Mouse (Mus musculus) v-Abl transformed pro-B cells (cell line): ENCODE results near the gene Plagl2.

Experiments used
- in situ Hi-C, 2 experiments: fragments of 400-800 bp; cut with MboI; formaldehyde crosslinking; loops; one replicate each; pipeline ENCODE4 v1.15.1; 2025; ENCODE audit not compliant: unreplicated experiment in 2 of 2

Gene Plagl2

GRCm38 (mm10) chr2:153239860-153240480 lies 1.3 kb downstream of the Plagl2 start:
- in situ Hi-C loops: loop anchor here (5.0 to 10.0 kb wide), 3 partner anchors 55 to 105 kb away; partner anchors contain the start of genes Asxl1 (in 2 of the 2) and Kif3b (in 1 of the 2)

- in situ Hi-C loops: no loop called here
These were observed 2.0 kb downstream of the Plagl2 start for GRCm38 (mm10) chr2:153239021-153239859.

GRCm38 (mm10) chr2:153238406-153238805 lies 2.8 kb downstream of the Plagl2 start:
- in situ Hi-C loops: no loop called here

DNA sequence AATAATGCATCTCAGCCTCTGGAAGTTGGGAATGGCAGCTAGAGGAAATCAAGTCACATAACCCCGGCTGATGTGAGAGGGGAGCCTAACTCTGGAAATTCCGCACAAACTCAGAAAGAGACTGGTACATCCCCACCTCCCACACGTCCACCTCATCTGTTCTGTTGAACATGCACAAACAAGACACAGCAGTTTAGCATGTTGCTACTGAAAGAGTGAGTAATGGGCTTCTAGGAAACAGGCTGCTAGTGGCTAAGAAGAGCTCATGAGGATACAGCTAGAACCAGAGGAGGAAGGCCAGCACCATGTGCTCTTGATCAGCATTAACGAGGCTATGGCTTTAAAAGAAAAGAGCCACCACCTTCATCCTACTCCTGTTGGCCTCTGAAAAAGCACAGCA lies 3.3 kb downstream of the Plagl2 start:
- in situ Hi-C loops: no loop called here

DNA sequence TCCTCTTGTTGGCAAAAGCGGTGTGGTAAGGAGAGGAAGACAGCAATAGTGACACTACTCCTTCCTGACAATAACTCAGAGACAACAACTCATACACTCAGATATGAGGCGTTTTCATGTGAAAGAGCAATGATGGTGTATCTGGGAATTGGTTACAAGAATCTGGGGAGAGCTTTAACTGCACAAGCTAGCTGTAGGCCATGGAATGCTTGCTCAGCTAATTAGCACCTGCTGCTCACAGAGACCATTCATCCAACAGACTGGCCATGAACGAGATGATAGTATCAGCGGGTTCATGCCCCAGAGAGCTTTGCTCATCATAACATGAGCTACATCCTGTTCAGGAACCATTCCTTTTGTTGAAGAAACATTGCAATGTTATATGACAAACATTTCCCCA lies 4.0 kb downstream of the Plagl2 start:
- in situ Hi-C loops: no loop called here

GRCm38 (mm10) chr2:153228523-153228922 lies 12.7 kb downstream of the Plagl2 start:
- in situ Hi-C loops: no loop called here

- in situ Hi-C loops: no loop called here
These were observed 13.3 kb downstream of the Plagl2 start for GRCm38 (mm10) chr2:153227959-153228358.

DNA sequence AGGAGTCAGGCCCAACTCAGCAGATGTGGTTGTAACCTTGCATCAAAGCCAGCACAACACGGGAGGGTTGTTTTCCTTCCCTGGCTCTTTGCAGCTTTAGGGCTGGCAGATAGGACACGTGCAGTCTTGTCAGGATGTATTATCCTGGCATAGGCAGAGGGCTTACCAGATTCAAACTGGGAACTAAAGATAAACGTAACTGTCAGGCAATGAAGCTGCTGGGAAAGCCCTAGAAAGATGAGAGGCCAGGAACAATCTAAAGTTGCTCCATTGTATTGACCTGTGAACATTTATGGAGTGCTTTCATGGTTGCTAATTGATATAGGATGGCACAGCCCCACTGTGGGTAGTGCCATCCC lies 15.7 kb downstream of the Plagl2 start:
- in situ Hi-C loops: no loop called here

- in situ Hi-C loops: no loop called here
These were observed 16.2 kb downstream of the Plagl2 start, which contains the start of gene Tspyl3 for GRCm38 (mm10) chr2:153224946-153225594. Gene Tspyl3 (minus strand): TSS chr2:153225441.

DNA sequence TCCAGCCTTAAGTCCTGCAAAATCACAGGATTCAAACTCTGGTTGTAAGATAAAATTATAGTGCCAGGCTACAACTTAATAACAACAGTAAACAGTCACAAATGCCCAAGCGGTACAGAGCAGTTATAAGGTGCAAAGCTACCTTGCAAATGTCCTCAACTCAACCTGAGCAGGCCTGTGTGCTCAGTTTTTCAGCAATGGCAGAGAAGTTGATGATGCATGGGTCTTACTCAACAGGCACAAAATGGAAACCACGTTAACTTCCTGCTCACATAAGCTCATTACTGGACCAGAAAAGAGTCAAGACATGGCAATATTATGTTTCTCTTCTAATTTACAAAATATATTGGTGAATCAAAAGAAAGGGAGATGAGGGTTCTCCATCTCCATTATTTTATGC lies 18.7 kb downstream of the Plagl2 start:
- in situ Hi-C loops: no loop called here

- in situ Hi-C loops: no loop called here
These were observed 19.1 kb downstream of the Plagl2 start for GRCm38 (mm10) chr2:153222130-153222529.

GRCm38 (mm10) chr2:153221620-153222019 lies 19.6 kb downstream of the Plagl2 start:
- in situ Hi-C loops: no loop called here

GRCm38 (mm10) chr2:153218516-153218915 lies 22.7 kb downstream of the Plagl2 start:
- in situ Hi-C loops: no loop called here

- in situ Hi-C loops: no loop called here
These were observed 23.3 kb downstream of the Plagl2 start for GRCm38 (mm10) chr2:153217826-153218340.

GRCm38 (mm10) chr2:153215421-153215820 lies 25.8 kb downstream of the Plagl2 start:
- in situ Hi-C loops: no loop called here

DNA sequence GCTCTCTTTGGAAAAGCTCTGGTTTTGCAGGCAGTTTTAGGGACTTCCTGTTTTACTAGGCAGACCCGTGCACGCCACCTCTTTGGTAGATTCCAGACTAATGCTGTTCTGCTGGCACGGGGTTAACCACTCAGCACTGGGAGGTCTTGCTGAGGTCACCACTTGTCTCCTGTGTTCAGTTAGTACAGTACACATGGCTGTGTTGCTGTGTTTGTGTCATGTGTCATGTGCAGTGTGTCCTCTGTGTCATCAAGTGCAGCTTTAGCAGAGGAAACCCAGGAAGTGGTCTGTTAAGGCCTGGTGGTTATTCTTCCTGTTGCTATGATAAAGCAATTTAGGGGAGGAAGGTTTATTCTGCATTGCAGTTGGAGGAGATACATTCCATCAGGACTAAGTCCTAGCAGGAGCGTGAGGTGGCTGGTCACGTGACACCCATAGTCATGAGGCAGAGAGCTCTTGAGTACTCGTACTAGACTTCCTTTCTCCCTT lies 26.4 kb downstream of the Plagl2 start:
- in situ Hi-C loops: no loop called here

DNA sequence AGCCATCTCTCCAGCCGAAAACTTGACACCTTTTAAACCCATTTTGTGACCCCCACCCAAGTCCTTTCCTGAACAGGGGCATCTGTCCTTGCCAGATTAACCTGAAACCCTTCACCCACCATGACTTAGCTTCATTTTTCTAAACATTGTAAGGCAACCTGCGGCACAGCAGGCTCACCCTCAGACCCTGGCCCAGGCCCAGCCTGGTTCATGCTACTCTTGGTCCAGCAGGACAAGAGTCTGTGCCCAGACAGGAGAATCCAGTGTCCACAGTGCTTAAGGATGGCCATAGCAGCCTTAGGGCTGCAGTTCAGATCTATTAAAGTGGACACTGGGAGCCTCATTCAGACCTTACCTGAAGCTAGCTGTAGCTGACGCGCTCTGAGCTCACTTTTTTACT lies 27.9 kb downstream of the Plagl2 start:
- in situ Hi-C loops: no loop called here

GRCm38 (mm10) chr2:153211451-153211850 lies 29.8 kb downstream of the Plagl2 start:
- in situ Hi-C loops: no loop called here

DNA sequence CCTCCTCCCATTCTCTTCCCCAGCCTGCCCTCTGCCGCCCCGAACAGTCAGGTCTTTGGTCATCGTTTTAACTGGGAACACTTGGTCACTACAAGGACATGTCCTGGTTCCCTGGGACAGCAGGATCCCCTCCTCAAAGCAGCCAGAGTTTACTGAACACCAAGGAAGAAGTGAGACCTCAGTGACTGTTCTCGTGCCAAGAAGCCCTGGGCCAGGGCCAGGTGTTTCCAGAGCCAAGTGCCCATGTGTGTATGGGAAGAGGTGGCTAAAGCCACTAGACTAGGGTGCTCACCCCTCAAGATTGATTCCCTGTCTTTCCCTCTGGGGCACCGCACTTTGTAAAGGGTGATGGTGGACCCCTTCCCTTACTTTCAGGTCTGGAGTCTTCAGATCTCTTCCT lies 31.9 kb downstream of the Plagl2 start:
- in situ Hi-C loops: no loop called here

- in situ Hi-C loops: no loop called here
These were observed 33.1 kb downstream of the Plagl2 start for GRCm38 (mm10) chr2:153208149-153208548.

DNA sequence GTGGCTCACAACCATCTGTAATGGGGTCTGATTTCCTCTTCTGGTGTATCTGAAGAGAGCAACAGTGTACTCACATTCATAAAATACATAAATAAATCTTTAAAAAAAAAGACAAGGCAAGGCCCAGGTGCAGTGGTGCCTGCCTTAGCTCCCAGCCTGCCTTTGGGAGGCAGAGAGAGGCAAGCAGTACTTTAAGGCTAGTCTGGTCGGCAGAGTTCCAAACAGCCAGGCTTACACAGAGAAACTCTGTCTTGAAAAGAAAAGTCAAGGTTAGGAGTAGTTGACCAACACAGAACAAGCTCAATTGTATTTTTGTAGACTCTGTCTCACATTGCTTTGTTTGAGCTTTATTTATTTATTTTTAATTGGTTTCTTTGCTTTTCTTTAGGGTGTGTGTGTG lies 38.5 kb downstream of the Plagl2 start:
- in situ Hi-C loops: no loop called here
